Mouse (Mus musculus) heart, embryonic 14.5 days (tissue): ENCODE results near the gene Islr. TPM values are rescaled to one million over a fixed set of nuclear protein-coding genes. Genes with fewer than 3 reads are reported as not detected.

ENCODE experiments used
- ATAC-seq: fragments of 200-750 bp; cut with Nextera tagmentation; 2 replicates; pipeline ENCODE4 v1.8.0; 2017; ENCODE audit warnings: low read depth, moderate TSS enrichment; ENCODE audit not compliant: insufficient number of reproducible peaks, insufficient read depth, low FRiP score
- H3K27ac ChIP-seq, 2 experiments: fragments of 200-500 bp in 1 of 2; fragments of 300-500 bp in 1 of 2; sonication (generic) in 1 of 2; replicated peaks in 1 of 2; 2 replicates each; pipeline ENCODE4 v1.5.1; 2012 to 2014; ENCODE audit warnings: low read depth in 2 of 2, low read length in 2 of 2, control low read depth in 1 of 2, mild to moderate bottlenecking in 1 of 2, mixed read lengths in 1 of 2; ENCODE audit not compliant: control insufficient read depth in 1 of 2, insufficient read depth in 1 of 2
- H3K27me3 ChIP-seq: fragments of 300-500 bp; sonication (generic); 2 replicates; pipeline ENCODE4 v1.6.1; 2014; ENCODE audit warnings: mild to moderate bottlenecking, low read length, control low read depth; ENCODE audit not compliant: control insufficient read depth, insufficient read depth
- H3K36me3 ChIP-seq: fragments of 300-500 bp; sonication (generic); 2 replicates; pipeline ENCODE4 v1.6.1; 2014; ENCODE audit warnings: mild to moderate bottlenecking, control low read depth, low read length, mixed read lengths; ENCODE audit not compliant: control insufficient read depth, insufficient read depth
- H3K4me1 ChIP-seq, 2 experiments: fragments of 200-500 bp in 1 of 2; fragments of 300-500 bp in 1 of 2; sonication (generic) in 1 of 2; 2 replicates each; pipeline ENCODE4 v1.6.1; 2012 to 2014; ENCODE audit warnings: low read length in 2 of 2, control low read depth in 1 of 2, mixed read lengths in 1 of 2; ENCODE audit not compliant: control insufficient read depth in 2 of 2, insufficient read depth in 2 of 2
- H3K4me2 ChIP-seq: fragments of 300-500 bp; sonication (generic); 2 replicates; pipeline ENCODE4 v1.6.1; 2014; ENCODE audit warnings: mild to moderate bottlenecking, low read length
- H3K4me3 ChIP-seq, 2 experiments: fragments of 200-500 bp in 1 of 2; fragments of 300-500 bp in 1 of 2; sonication (generic) in 1 of 2; 2 replicates each; pipeline ENCODE4 v1.5.1; 2012 to 2014; ENCODE audit warnings: low read length in 2 of 2, mild to moderate bottlenecking in 2 of 2, control low read depth in 1 of 2, low read depth in 1 of 2, moderate library complexity in 1 of 2; ENCODE audit not compliant: control insufficient read depth in 1 of 2, insufficient read depth in 1 of 2
- H3K9ac ChIP-seq: fragments of 300-500 bp; sonication (generic); 2 replicates; pipeline ENCODE4 v1.6.1; 2014; ENCODE audit warnings: mild to moderate bottlenecking, low read length
- H3K9me3 ChIP-seq: fragments of 300-500 bp; sonication (generic); 2 replicates; pipeline ENCODE4 v1.6.1; 2016; ENCODE audit warnings: low read length, control low read depth; ENCODE audit not compliant: control insufficient read depth
- WGBS: fragments of 180-500 bp; shearing (Covaris S2); extraction: QIAGEN DNeasy Blood & Tissue Kit; methylation state at CpG from one replicate; pipeline ENCODE4 v1.1.7; 2014; 5-methylcytosine and 5-hydroxymethylcytosine counted together
- polyA plus RNA-seq: library from polyadenylated mRNA; unstranded; fragments of >200 nt; fragmentation: Nextera tagmentation; extraction: Ambion mirVana; gene quantifications from 2 replicates; pipeline ENCODE4 v1.2.1, GENCODE M21; 2014

The Islr gene
- polyA plus RNA-seq, 1 experiment from 2014 or later, result 15.6 TPM

DNA sequence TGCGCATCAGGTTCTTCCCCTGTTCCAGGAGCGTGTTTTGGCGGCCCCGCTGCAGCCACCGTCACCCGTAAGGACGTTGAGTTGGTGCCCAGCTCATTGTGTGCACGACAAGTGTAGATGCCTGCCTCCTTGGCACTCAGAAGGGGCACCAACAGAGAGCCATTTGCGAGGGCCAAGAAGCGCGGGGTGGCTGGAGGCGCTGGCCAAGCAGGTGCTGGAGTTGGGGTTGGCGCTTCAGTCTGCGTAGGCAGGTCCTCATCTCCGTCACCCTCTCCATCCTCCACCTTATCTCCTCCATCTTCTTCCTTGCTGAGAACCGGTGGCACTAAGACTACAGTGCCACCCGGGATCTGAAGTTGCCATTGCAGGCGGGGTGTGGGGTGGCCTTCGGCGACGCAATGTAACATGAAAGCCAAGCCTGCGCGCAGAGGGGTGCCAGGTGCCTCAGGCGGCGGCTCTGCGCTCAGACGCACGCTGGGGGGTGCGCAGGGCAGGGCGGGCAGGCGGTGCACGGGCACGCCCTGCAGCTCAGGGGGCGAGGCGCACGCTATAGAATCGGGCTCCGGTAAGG lies 5.2 kb downstream of the Islr start:
- H3K9me3 ChIP-seq, result no peaks in the 10 kb centered on the region
- no peak overlapping the region for H3K27ac ChIP-seq
- H3K36me3 ChIP-seq, result no peaks in the 10 kb centered on the region
- peaks cover 96% of the 10 kb centered on the region for H3K27me3 ChIP-seq
- H3K4me3 ChIP-seq, result peak overlapping the region in 1 of 2 experiments; percentile 28; a peak in 2 of 4 replicates
- H3K4me1 ChIP-seq, result peaks cover 13 to 35% of the 10 kb centered on the region in 2 experiments; a peak in 3 of 4 replicates
- no peak overlapping the region for H3K9ac ChIP-seq
- ATAC-seq, result no peak
- 4% methylated on average over 34 of the region's 38 CpGs for WGBS
- H3K4me2 ChIP-seq, result peak overlapping the region; percentile 50

- Histone ChIP-seq H3K27me3 (peaks cover 96% of the 10 kb centered on the region), H3K4me1 (peaks cover 12 to 30% of the 10 kb centered on the region in 2 experiments; a peak in 3 of 4 replicates), H3K9ac (no peak overlapping the region), H3K4me2 (peak overlapping the region; percentile 50), H3K9me3 (no peaks in the 10 kb centered on the region), H3K27ac (no peak overlapping the region), H3K36me3 (no peaks in the 10 kb centered on the region), H3K4me3 (peak overlapping the region; percentile 21 to 28)
- no peak for ATAC-seq
- under 1% methylated on average over 58 of the region's 58 CpGs for WGBS
These were observed 6.1 kb downstream of the Islr start for GRCm38 (mm10) chr9:58197781-58198701.

DNA sequence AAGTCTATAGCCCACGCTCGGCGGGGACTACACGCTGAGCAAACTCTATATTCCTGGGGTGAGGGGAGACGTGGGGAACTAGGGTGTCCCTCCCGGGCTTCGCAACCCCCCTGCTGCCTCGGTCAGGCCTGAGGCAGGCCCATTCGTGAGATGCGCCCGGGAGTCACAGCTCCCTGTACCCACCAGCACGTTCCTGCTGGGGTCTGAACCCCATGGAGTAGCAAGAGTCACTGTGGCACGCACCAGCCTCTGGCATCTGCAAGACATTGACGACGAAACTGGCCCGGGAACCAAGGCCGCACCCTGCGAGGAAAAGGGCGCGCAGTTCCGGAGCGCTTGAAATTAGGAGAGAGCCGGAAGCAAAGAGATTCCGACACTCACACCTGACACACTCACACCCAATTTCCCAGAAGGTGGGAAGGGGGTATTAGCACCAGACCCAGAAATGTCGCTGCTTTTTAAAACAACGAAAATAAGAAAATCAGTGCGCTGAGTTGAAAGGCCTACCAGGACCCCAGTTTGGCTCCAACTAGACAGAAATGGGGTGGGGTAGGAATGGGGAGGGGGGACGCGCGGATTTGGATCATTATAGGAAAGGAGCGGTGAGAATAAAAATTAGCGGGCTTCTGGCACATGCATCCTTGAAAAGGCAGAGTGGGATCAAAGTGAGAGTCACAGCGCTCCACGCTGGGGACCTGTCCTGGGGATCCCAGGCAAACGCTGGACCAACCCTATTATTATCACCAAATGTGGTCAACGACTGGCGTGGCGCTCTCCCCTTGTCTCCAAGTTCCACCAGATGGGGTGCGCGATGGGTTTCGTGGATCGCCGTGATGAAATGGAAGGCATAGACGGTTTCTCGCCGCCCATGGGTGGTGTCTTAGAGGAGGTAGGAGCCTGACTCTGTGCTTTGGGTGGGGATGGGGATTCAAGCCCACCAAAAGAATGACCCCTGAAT lies 7.2 kb downstream of the Islr start:
- H3K9ac ChIP-seq, result no peak overlapping the region
- no peaks in the 10 kb centered on the region for H3K36me3 ChIP-seq
- H3K4me3 ChIP-seq, result peak overlapping the region; percentile 4 to 28; a peak in 3 of 4 replicates

GRCm38 (mm10) chr9:58196141-58196540 lies 8.0 kb downstream of the Islr start:
- WGBS, result 7% methylated on average over 14 of the region's 14 CpGs
- Histone ChIP-seq H3K27ac (no peak overlapping the region), H3K4me1 (peaks cover 12 to 30% of the 10 kb centered on the region in 2 experiments; a peak in 3 of 4 replicates), H3K4me2 (peak overlapping the region; percentile 50), H3K27me3 (peaks cover 82% of the 10 kb centered on the region), H3K9me3 (no peaks in the 10 kb centered on the region), H3K36me3 (no peaks in the 10 kb centered on the region), H3K4me3 (peak overlapping the region in 1 of 2 experiments; percentile 22; a peak in 2 of 4 replicates), H3K9ac (no peak overlapping the region)
- ATAC-seq, result no peak

More for the DNA sequence above, 7.2 kb downstream of the Islr start:
- ATAC-seq, result no peak
- 4% methylated on average over 46 of the region's 46 CpGs for WGBS
- Histone ChIP-seq H3K27ac (no peak overlapping the region), H3K4me1 (peaks cover 12 to 30% of the 10 kb centered on the region in 2 experiments; a peak in 3 of 4 replicates), H3K4me2 (peak overlapping the region; percentile 50), H3K27me3 (peaks cover 87% of the 10 kb centered on the region), H3K9me3 (no peaks in the 10 kb centered on the region)

- no peak overlapping the region for H3K4me3 ChIP-seq
- peaks cover 12 to 30% of the 10 kb centered on the region in 2 experiments; a peak in 3 of 4 replicates for H3K4me1 ChIP-seq
- H3K9ac ChIP-seq, result no peak overlapping the region
- WGBS, result 20% methylated on average over 1 of the region's 1 CpGs
- no peak for ATAC-seq
- no peaks in the 10 kb centered on the region for H3K9me3 ChIP-seq
- H3K4me2 ChIP-seq, result no peak overlapping the region
- no peak overlapping the region for H3K27ac ChIP-seq
- no peaks in the 10 kb centered on the region for H3K36me3 ChIP-seq
- peaks cover 78% of the 10 kb centered on the region for H3K27me3 ChIP-seq
These were observed 8.4 kb downstream of the Islr start for GRCm38 (mm10) chr9:58195671-58196070.

- ATAC-seq, result no peak
- Histone ChIP-seq H3K9me3 (no peaks in the 10 kb centered on the region), H3K9ac (no peak overlapping the region), H3K4me2 (no peak overlapping the region), H3K4me3 (no peak overlapping the region), H3K27ac (no peak overlapping the region), H3K27me3 (peaks cover 64% of the 10 kb centered on the region), H3K4me1 (peaks cover 9 to 25% of the 10 kb centered on the region in 2 experiments; a peak in 3 of 4 replicates), H3K36me3 (no peaks in the 10 kb centered on the region)
- 56% methylated on average over 9 of the region's 9 CpGs for WGBS
These were observed 9.9 kb downstream of the Islr start for GRCm38 (mm10) chr9:58194222-58194621.

GRCm38 (mm10) chr9:58184456-58184855 lies 19.6 kb downstream of the Islr start:
- no peaks in the 10 kb centered on the region for H3K36me3 ChIP-seq
- no peak overlapping the region for H3K4me2 ChIP-seq
- H3K27me3 ChIP-seq, result no peaks in the 10 kb centered on the region
- no peak overlapping the region for H3K4me3 ChIP-seq
- no peak for ATAC-seq
- H3K9me3 ChIP-seq, result no peaks in the 10 kb centered on the region
- no peak overlapping the region for H3K9ac ChIP-seq
- H3K27ac ChIP-seq, result no peak overlapping the region
- 79% methylated on average over 6 of the region's 6 CpGs for WGBS
- no peaks in the 10 kb centered on the region; a peak in 1 of 4 replicates for H3K4me1 ChIP-seq
